Mouse (Mus musculus): ENCODE measurements at regions not wholly inside any gene's neighbourhood (a gene's known extent, or its start where the extent isn't known, plus 50 kb on each side); places are given as distances from the start of the nearest gene placed in this dataset.

- no peak for DNase-seq
- Histone ChIP-seq H3K27me3 (replicated peaks; ENCODE audit: control insufficient read depth, insufficient read depth, low read length) (no peaks in the 10 kb centered on the region), H3K4me1 (ENCODE audit: control insufficient read depth, insufficient read depth, low read length) (no peaks in the 10 kb centered on the region), H3K4me3 (ENCODE audit: insufficient read depth, low read depth, low read length) (no peak overlapping the region), H3K27ac (ENCODE audit: insufficient read depth, low read depth, low read length) (no peak overlapping the region), H3K36me3 (ENCODE audit: control insufficient read depth, insufficient read depth, low read length) (no peaks in the 10 kb centered on the region)
- WGBS, result 57% methylated on average over 3 of the region's 3 CpGs
- TF ChIP-seq POLR2A (IDR thresholded peaks at IDR 0.05; ENCODE audit: low read depth, low read length), result no peak
These were observed 134.1 kb upstream of the Tmtc1 start for GRCm38 (mm10) chr6:148578281-148578680.

GRCm38 (mm10) chr6:148577663-148578062 is 133.5 kb upstream of the Tmtc1 start:
- Histone ChIP-seq H3K27me3 (replicated peaks; ENCODE audit: control insufficient read depth, insufficient read depth, low read length) (no peaks in the 10 kb centered on the region), H3K4me1 (ENCODE audit: control insufficient read depth, insufficient read depth, low read length) (no peaks in the 10 kb centered on the region), H3K27ac (ENCODE audit: insufficient read depth, low read depth, low read length) (no peak overlapping the region), H3K4me3 (ENCODE audit: insufficient read depth, low read depth, low read length) (no peak overlapping the region), H3K36me3 (ENCODE audit: control insufficient read depth, insufficient read depth, low read length) (no peaks in the 10 kb centered on the region)
- no peak for TF ChIP-seq CTCF (conservative IDR thresholded peaks at IDR 0.05; ENCODE audit: insufficient read depth, insufficient read length, low read depth, low read length)
- no peak for TF ChIP-seq POLR2A (IDR thresholded peaks at IDR 0.05; ENCODE audit: low read depth, low read length)
- WGBS, result 72% methylated on average over 3 of the region's 3 CpGs
- no peak for DNase-seq

GRCm38 (mm10) chr6:148574742-148575453 is 130.7 kb upstream of the Tmtc1 start:
- Histone ChIP-seq H3K4me1 (ENCODE audit: control insufficient read depth, insufficient read depth, low read length) (no peaks in the 10 kb centered on the region), H3K4me3 (ENCODE audit: insufficient read depth, low read depth, low read length) (no peak overlapping the region), H3K36me3 (ENCODE audit: control insufficient read depth, insufficient read depth, low read length) (no peaks in the 10 kb centered on the region), H3K27ac (ENCODE audit: insufficient read depth, low read depth, low read length) (no peak overlapping the region), H3K27me3 (replicated peaks; ENCODE audit: control insufficient read depth, insufficient read depth, low read length) (no peaks in the 10 kb centered on the region; the same call in 1 of the 2 replicates)
- no peak for DNase-seq
- 79% methylated on average over 7 of the region's 7 CpGs for WGBS
- TF ChIP-seq CTCF (conservative IDR thresholded peaks at IDR 0.05; ENCODE audit: insufficient read depth, insufficient read length, low read depth, low read length) (no peak), POLR2A (IDR thresholded peaks at IDR 0.05; ENCODE audit: low read depth, low read length) (no peak)

GRCm38 (mm10) chr6:148572201-148572600 is 128.0 kb upstream of the Tmtc1 start:
- Histone ChIP-seq H3K27ac (ENCODE audit: insufficient read depth, low read depth, low read length) (no peak overlapping the region), H3K4me1 (ENCODE audit: control insufficient read depth, insufficient read depth, low read length) (no peaks in the 10 kb centered on the region), H3K27me3 (replicated peaks; ENCODE audit: control insufficient read depth, insufficient read depth, low read length) (no peaks in the 10 kb centered on the region; the same call in 1 of the 2 replicates), H3K4me3 (ENCODE audit: insufficient read depth, low read depth, low read length) (no peak overlapping the region), H3K36me3 (ENCODE audit: control insufficient read depth, insufficient read depth, low read length) (no peaks in the 10 kb centered on the region)
- no peak for DNase-seq
- no peak for TF ChIP-seq POLR2A (IDR thresholded peaks at IDR 0.05; ENCODE audit: low read depth, low read length)
- WGBS, result 84% methylated on average over 5 of the region's 5 CpGs

- Histone ChIP-seq H3K4me1 (ENCODE audit: control insufficient read depth, insufficient read depth, low read length) (no peaks in the 10 kb centered on the region), H3K4me3 (ENCODE audit: insufficient read depth, low read depth, low read length) (no peak overlapping the region), H3K27me3 (replicated peaks; ENCODE audit: control insufficient read depth, insufficient read depth, low read length) (no peaks in the 10 kb centered on the region; the same call in 1 of the 2 replicates), H3K36me3 (ENCODE audit: control insufficient read depth, insufficient read depth, low read length) (no peaks in the 10 kb centered on the region), H3K27ac (ENCODE audit: insufficient read depth, low read depth, low read length) (no peak overlapping the region)
- TF ChIP-seq POLR2A (IDR thresholded peaks at IDR 0.05; ENCODE audit: low read depth, low read length), result no peak
- no peak for TF ChIP-seq CTCF (conservative IDR thresholded peaks at IDR 0.05; ENCODE audit: insufficient read depth, insufficient read length, low read depth, low read length)
- DNase-seq, result no peak
- WGBS, result 83% methylated on average over 3 of the region's 3 CpGs
These were observed 127.5 kb upstream of the Tmtc1 start for GRCm38 (mm10) chr6:148571651-148572050.

- H3K4me3 ChIP-seq (ENCODE audit: insufficient read depth, low read depth, low read length), result no peak overlapping the region
- no peak for TF ChIP-seq POLR2A (IDR thresholded peaks at IDR 0.05; ENCODE audit: low read depth, low read length)
- no peak for TF ChIP-seq CTCF (conservative IDR thresholded peaks at IDR 0.05; ENCODE audit: insufficient read depth, insufficient read length, low read depth, low read length)
These were observed 120.0 kb upstream of the Tmtc1 start for GRCm38 (mm10) chr6:148564146-148564545.

GRCm38 (mm10) chr6:148562206-148562708 is 118.1 kb upstream of the Tmtc1 start:
- H3K27ac ChIP-seq (ENCODE audit: insufficient read depth, low read depth, low read length), result no peak overlapping the region
- H3K4me3 ChIP-seq (ENCODE audit: insufficient read depth, low read depth, low read length), result no peak overlapping the region
- no peaks in the 10 kb centered on the region for H3K27me3 ChIP-seq (replicated peaks; ENCODE audit: control insufficient read depth, insufficient read depth, low read length)
- TF ChIP-seq CTCF (conservative IDR thresholded peaks at IDR 0.05; ENCODE audit: insufficient read depth, insufficient read length, low read depth, low read length), result no peak
- no peak for TF ChIP-seq POLR2A (IDR thresholded peaks at IDR 0.05; ENCODE audit: low read depth, low read length)
- H3K36me3 ChIP-seq (ENCODE audit: control insufficient read depth, insufficient read depth, low read length), result no peaks in the 10 kb centered on the region
- WGBS, result 31% methylated on average over 2 of the region's 2 CpGs
- DNase-seq, result peak; percentile 19
- H3K4me1 ChIP-seq (ENCODE audit: control insufficient read depth, insufficient read depth, low read length), result no peaks in the 10 kb centered on the region

More at GRCm38 (mm10) chr6:148564146-148564545, 120.0 kb upstream of the Tmtc1 start:
- 95% methylated on average over 2 of the region's 2 CpGs for WGBS
- no peak overlapping the region for H3K27ac ChIP-seq (ENCODE audit: insufficient read depth, low read depth, low read length)
- no peak for DNase-seq
- no peaks in the 10 kb centered on the region for H3K36me3 ChIP-seq (ENCODE audit: control insufficient read depth, insufficient read depth, low read length)
- H3K27me3 ChIP-seq (replicated peaks; ENCODE audit: control insufficient read depth, insufficient read depth, low read length), result no peaks in the 10 kb centered on the region
- H3K4me1 ChIP-seq (ENCODE audit: control insufficient read depth, insufficient read depth, low read length), result no peaks in the 10 kb centered on the region
